Mouse (Mus musculus) 3T3-L1 (cell line): ENCODE results near the gene Scn5a.

ENCODE experiments used
- DNase-seq: peaks from one replicate; pipeline ENCODE4 v3.0.0-alpha.2; 2015; ENCODE audit warnings: low read depth, low spot score

The Scn5a gene

GRCm38 (mm10) chr9:119564803-119565202 is 14.0 kb downstream of the Scn5a start:
- no peak for DNase-seq

GRCm38 (mm10) chr9:119563617-119564016 is 15.2 kb downstream of the Scn5a start:
- peak; percentile 28 for DNase-seq

GRCm38 (mm10) chr9:119562256-119562655 is 16.6 kb downstream of the Scn5a start:
- no peak for DNase-seq

GRCm38 (mm10) chr9:119561746-119562145 is 17.1 kb downstream of the Scn5a start:
- DNase-seq: peak; percentile 17

- DNase-seq: no peak
Observed at GRCm38 (mm10) chr9:119559537-119560276, 19.1 kb downstream of the Scn5a start.

GRCm38 (mm10) chr9:119558119-119558854 is 20.5 kb downstream of the Scn5a start:
- peak; percentile 34 for DNase-seq

GRCm38 (mm10) chr9:119556043-119556442 is 22.8 kb downstream of the Scn5a start:
- DNase-seq: no peak

GRCm38 (mm10) chr9:119547528-119547927 is 31.3 kb downstream of the Scn5a start:
- DNase-seq: no peak

GRCm38 (mm10) chr9:119547128-119547527 is 31.7 kb downstream of the Scn5a start:
- no peak for DNase-seq

GRCm38 (mm10) chr9:119540726-119541125 is 38.1 kb downstream of the Scn5a start:
- DNase-seq: no peak

GRCm38 (mm10) chr9:119537823-119538222 is 41.0 kb downstream of the Scn5a start:
- no peak for DNase-seq

GRCm38 (mm10) chr9:119531684-119532417 is 47.0 kb downstream of the Scn5a start:
- no peak for DNase-seq

GRCm38 (mm10) chr9:119524511-119524910 is 54.3 kb downstream of the Scn5a start:
- DNase-seq: no peak

- peak; percentile 3 for DNase-seq
Observed at GRCm38 (mm10) chr9:119523301-119523700, 55.5 kb downstream of the Scn5a start.

GRCm38 (mm10) chr9:119519116-119519515 is 59.7 kb downstream of the Scn5a start:
- no peak for DNase-seq

- no peak for DNase-seq
Observed at GRCm38 (mm10) chr9:119518177-119518576, 60.6 kb downstream of the Scn5a start.

GRCm38 (mm10) chr9:119517467-119517866 is 61.3 kb downstream of the Scn5a start:
- DNase-seq: no peak

- DNase-seq: no peak
Observed at GRCm38 (mm10) chr9:119516815-119517214, 62.0 kb downstream of the Scn5a start.

GRCm38 (mm10) chr9:119515454-119515853 is 63.4 kb downstream of the Scn5a start:
- no peak for DNase-seq

- DNase-seq: no peak
Observed at GRCm38 (mm10) chr9:119514986-119515385, 63.8 kb downstream of the Scn5a start.

- DNase-seq: no peak
Observed at GRCm38 (mm10) chr9:119513816-119514215, 65.0 kb downstream of the Scn5a start.

- no peak for DNase-seq
Observed at GRCm38 (mm10) chr9:119512993-119513392, 65.8 kb downstream of the Scn5a start.
